Mouse (Mus musculus): ENCODE results near the gene Gstm4. TPM values are rescaled to one million over a fixed set of nuclear protein-coding genes. Genes with fewer than 3 reads are reported as not detected.
A peak's percentile ranks its signal among the peaks of the same experiment; 100 is the strongest.

Gstm4 gene
- polyA plus RNA-seq, 1 experiment from 2014 or later, result 20.6 TPM

GRCm38 (mm10) chr3:108087329-108087728 is 42.6 kb upstream of the Gstm4 start:
- Histone ChIP-seq H3K27me3 (replicated peaks; ENCODE audit: control insufficient read depth, insufficient read depth, low read length) (no peaks in the 10 kb centered on the region), H3K27ac (ENCODE audit: low read depth) (peak overlapping the region; percentile 95; the same call in 1 of the 2 replicates), H3K36me3 (ENCODE audit: control insufficient read depth, insufficient read depth, low read length) (no peaks in the 10 kb centered on the region), H3K4me2 (ENCODE audit: low read length) (peak overlapping the region; percentile 98), H3K4me1 (replicated peaks; ENCODE audit: control insufficient read depth, insufficient read depth, low read length) (peaks cover 38% of the 10 kb centered on the region), H3K4me3 (ENCODE audit: low read depth, low read length) (no peak overlapping the region), H3K9me3 (ENCODE audit: control insufficient read depth, low read length) (no peaks in the 10 kb centered on the region), H3K9ac (ENCODE audit: low read length) (peak overlapping the region; percentile 20; the same call in 1 of the 2 replicates)
- no peak for DNase-seq (ENCODE audit: low spot score)
- WGBS, result 86% methylated on average over 3 of the region's 3 CpGs
- ATAC-seq (replicated peaks; ENCODE audit: low FRiP score, low TSS enrichment, low read depth), result no peak

- Histone ChIP-seq H3K4me1 (replicated peaks; ENCODE audit: control insufficient read depth, insufficient read depth, low read length) (peaks cover 46% of the 10 kb centered on the region), H3K36me3 (ENCODE audit: control insufficient read depth, insufficient read depth, low read length) (no peaks in the 10 kb centered on the region), H3K27ac (ENCODE audit: low read depth) (peak within 1 kb of the TSS; percentile 95), H3K4me3 (ENCODE audit: low read depth, low read length) (peak within 1 kb of the TSS; percentile 54), H3K27me3 (replicated peaks; ENCODE audit: control insufficient read depth, insufficient read depth, low read length) (no peaks in the 10 kb centered on the region), H3K9ac (ENCODE audit: low read length) (peak within 1 kb of the TSS; percentile 69), H3K4me2 (ENCODE audit: low read length) (peak within 1 kb of the TSS; percentile 98), H3K9me3 (ENCODE audit: control insufficient read depth, low read length) (no peaks in the 10 kb centered on the region)
- peak; percentile 91 for DNase-seq (ENCODE audit: low spot score)
- WGBS, result under 1% methylated on average over 29 of the region's 29 CpGs
- ATAC-seq (replicated peaks; ENCODE audit: low FRiP score, low TSS enrichment, low read depth), result peak; percentile 28
Measured at GRCm38 (mm10) chr3:108086470-108086979, 41.8 kb upstream of the Gstm4 start, which contains the start of gene Ampd2. Gene Ampd2 (minus strand): TSS chr3:108086651.

- H3K27ac ChIP-seq (ENCODE audit: low read depth), result peak overlapping the region; percentile 95
- no peaks in the 10 kb centered on the region for H3K27me3 ChIP-seq (replicated peaks; ENCODE audit: control insufficient read depth, insufficient read depth, low read length)
- peaks cover 46% of the 10 kb centered on the region for H3K4me1 ChIP-seq (replicated peaks; ENCODE audit: control insufficient read depth, insufficient read depth, low read length)
- H3K4me2 ChIP-seq (ENCODE audit: low read length), result peak overlapping the region; percentile 98
- 0 out of 2 replicates have a peak, but pooled peaks cover 1% of the 10 kb centered on the region for H3K36me3 ChIP-seq (ENCODE audit: control insufficient read depth, insufficient read depth, low read length)
- ATAC-seq (replicated peaks; ENCODE audit: low FRiP score, low TSS enrichment, low read depth) (peak; percentile 76), DNase-seq (ENCODE audit: low spot score) (peak; percentile 82)
- 0% methylated on average over 31 of the region's 31 CpGs for WGBS
- peak overlapping the region; percentile 54 for H3K4me3 ChIP-seq (ENCODE audit: low read depth, low read length)
- no peaks in the 10 kb centered on the region for H3K9me3 ChIP-seq (ENCODE audit: control insufficient read depth, low read length)
- peak overlapping the region; percentile 69 for H3K9ac ChIP-seq (ENCODE audit: low read length)
Measured at GRCm38 (mm10) chr3:108085721-108086469, 41.2 kb upstream of the Gstm4 start.

- H3K9me3 ChIP-seq (ENCODE audit: control insufficient read depth, low read length), result no peaks in the 10 kb centered on the region
- H3K27ac ChIP-seq (ENCODE audit: low read depth), result peak overlapping the region; percentile 95
- peaks cover 7% of the 10 kb centered on the region for H3K36me3 ChIP-seq (ENCODE audit: control insufficient read depth, insufficient read depth, low read length)
- H3K4me2 ChIP-seq (ENCODE audit: low read length), result peak overlapping the region; percentile 98
- peak overlapping the region; percentile 54 for H3K4me3 ChIP-seq (ENCODE audit: low read depth, low read length)
- H3K9ac ChIP-seq (ENCODE audit: low read length), result peak overlapping the region; percentile 69
- peaks cover 43% of the 10 kb centered on the region for H3K4me1 ChIP-seq (replicated peaks; ENCODE audit: control insufficient read depth, insufficient read depth, low read length)
- peak; percentile 91 for DNase-seq (ENCODE audit: low spot score)
- under 1% methylated on average over 14 of the region's 14 CpGs for WGBS
- peak; percentile 81 for ATAC-seq (replicated peaks; ENCODE audit: low FRiP score, low TSS enrichment, low read depth)
- H3K27me3 ChIP-seq (replicated peaks; ENCODE audit: control insufficient read depth, insufficient read depth, low read length), result no peaks in the 10 kb centered on the region
Measured at GRCm38 (mm10) chr3:108085281-108085720, 40.6 kb upstream of the Gstm4 start.

GRCm38 (mm10) chr3:108084767-108085270 is 40.1 kb upstream of the Gstm4 start:
- Histone ChIP-seq H3K4me3 (ENCODE audit: low read depth, low read length) (peak overlapping the region; percentile 54), H3K9me3 (ENCODE audit: control insufficient read depth, low read length) (no peaks in the 10 kb centered on the region), H3K36me3 (ENCODE audit: control insufficient read depth, insufficient read depth, low read length) (peaks cover 12% of the 10 kb centered on the region), H3K4me1 (replicated peaks; ENCODE audit: control insufficient read depth, insufficient read depth, low read length) (peaks cover 39% of the 10 kb centered on the region), H3K27me3 (replicated peaks; ENCODE audit: control insufficient read depth, insufficient read depth, low read length) (no peaks in the 10 kb centered on the region), H3K4me2 (ENCODE audit: low read length) (peak overlapping the region; percentile 98), H3K9ac (ENCODE audit: low read length) (peak overlapping the region; percentile 69), H3K27ac (ENCODE audit: low read depth) (peak overlapping the region; percentile 95)
- ATAC-seq (replicated peaks; ENCODE audit: low FRiP score, low TSS enrichment, low read depth) (no peak; the same call in 1 of the 2 replicates), DNase-seq (ENCODE audit: low spot score) (no peak)
- 17% methylated on average over 13 of the region's 13 CpGs for WGBS

GRCm38 (mm10) chr3:108083904-108084407 is 39.3 kb upstream of the Gstm4 start:
- no peak for DNase-seq (ENCODE audit: low spot score)
- Histone ChIP-seq H3K9me3 (ENCODE audit: control insufficient read depth, low read length) (no peaks in the 10 kb centered on the region), H3K9ac (ENCODE audit: low read length) (no peak overlapping the region), H3K4me3 (ENCODE audit: low read depth, low read length) (0 out of 2 replicates have a peak overlapping the region, but pooled peaks have one; percentile 54), H3K27ac (ENCODE audit: low read depth) (no peak overlapping the region), H3K36me3 (ENCODE audit: control insufficient read depth, insufficient read depth, low read length) (peaks cover 20% of the 10 kb centered on the region), H3K27me3 (replicated peaks; ENCODE audit: control insufficient read depth, insufficient read depth, low read length) (no peaks in the 10 kb centered on the region), H3K4me1 (replicated peaks; ENCODE audit: control insufficient read depth, insufficient read depth, low read length) (peaks cover 38% of the 10 kb centered on the region), H3K4me2 (ENCODE audit: low read length) (peak overlapping the region; percentile 98; the same call in 1 of the 2 replicates)
- no peak for ATAC-seq (replicated peaks; ENCODE audit: low FRiP score, low TSS enrichment, low read depth)
- WGBS, result 67% methylated on average over 4 of the region's 4 CpGs

- peaks cover 28% of the 10 kb centered on the region for H3K36me3 ChIP-seq (ENCODE audit: control insufficient read depth, insufficient read depth, low read length)
- H3K4me2 ChIP-seq (ENCODE audit: low read length), result no peak overlapping the region
Measured at GRCm38 (mm10) chr3:108083161-108083560, 38.5 kb upstream of the Gstm4 start.

GRCm38 (mm10) chr3:108082251-108082875 is 37.7 kb upstream of the Gstm4 start:
- H3K27ac ChIP-seq (ENCODE audit: low read depth), result no peak overlapping the region
- no peaks in the 10 kb centered on the region for H3K27me3 ChIP-seq (replicated peaks; ENCODE audit: control insufficient read depth, insufficient read depth, low read length)
- H3K4me1 ChIP-seq (replicated peaks; ENCODE audit: control insufficient read depth, insufficient read depth, low read length), result peaks cover 34% of the 10 kb centered on the region
- H3K9me3 ChIP-seq (ENCODE audit: control insufficient read depth, low read length), result no peaks in the 10 kb centered on the region
- peak overlapping the region; percentile 25; the same call in 1 of the 2 replicates for H3K9ac ChIP-seq (ENCODE audit: low read length)
- peak overlapping the region; percentile 1; the same call in 1 of the 2 replicates for H3K4me2 ChIP-seq (ENCODE audit: low read length)
- no peak overlapping the region for H3K4me3 ChIP-seq (ENCODE audit: low read depth, low read length)
- peaks cover 36% of the 10 kb centered on the region for H3K36me3 ChIP-seq (ENCODE audit: control insufficient read depth, insufficient read depth, low read length)
- 75% methylated on average over 1 of the region's 1 CpGs for WGBS
- DNase-seq (ENCODE audit: low spot score), result no peak
- no peak for ATAC-seq (replicated peaks; ENCODE audit: low FRiP score, low TSS enrichment, low read depth)

More at GRCm38 (mm10) chr3:108083161-108083560, 38.5 kb upstream of the Gstm4 start:
- ATAC-seq (replicated peaks; ENCODE audit: low FRiP score, low TSS enrichment, low read depth) (no peak), DNase-seq (ENCODE audit: low spot score) (no peak)
- Histone ChIP-seq H3K9ac (ENCODE audit: low read length) (no peak overlapping the region; the same call in 1 of the 2 replicates), H3K27me3 (replicated peaks; ENCODE audit: control insufficient read depth, insufficient read depth, low read length) (no peaks in the 10 kb centered on the region), H3K27ac (ENCODE audit: low read depth) (no peak overlapping the region), H3K4me3 (ENCODE audit: low read depth, low read length) (no peak overlapping the region), H3K4me1 (replicated peaks; ENCODE audit: control insufficient read depth, insufficient read depth, low read length) (peaks cover 34% of the 10 kb centered on the region), H3K9me3 (ENCODE audit: control insufficient read depth, low read length) (no peaks in the 10 kb centered on the region)
- WGBS, result 39% methylated on average over 2 of the region's 2 CpGs
